Mouse (Mus musculus) brain, embryonic 14.5 days (tissue): ENCODE data around the gene Gal3st1.

Experiments used
- CTCF ChIP-seq: fragments of 200-500 bp; IDR thresholded peaks from 2 replicates; pipeline ENCODE4 v1.5.1; 2012; ENCODE audit warnings: inconsistent platforms, mild to moderate bottlenecking, moderate library complexity, borderline replicate concordance; ENCODE audit not compliant: insufficient read depth, insufficient read length; ENCODE audit errors: extremely low read depth
- POLR2A ChIP-seq: fragments of 200-500 bp; IDR thresholded peaks from 2 replicates; pipeline ENCODE4 v1.6.1; 2012; ENCODE audit warnings: mild to moderate bottlenecking, inconsistent platforms, borderline replicate concordance; ENCODE audit not compliant: poor library complexity, insufficient read depth, insufficient read length, severe bottlenecking; ENCODE audit errors: extremely low read depth

- TF ChIP-seq CTCF (no peak), POLR2A (no peak)
These were observed 48.5 kb downstream of the Gal3st1 start for GRCm38 (mm10) chr11:4031961-4032360.
